Comparison of ENCODE assay signal across 11 mouse cellular contexts in genomic region chr6:55090639-55091038, GRCm38 (mm10). TPM values are rescaled to one million over a fixed set of nuclear protein-coding genes. Genes with fewer than 3 reads are reported as not detected.
DNase-seq lines count a peak whose midpoint lies in the region; ATAC-seq and TF ChIP-seq lines count a peak whose summit lies in the region.
"Had no signal": no experiment of that assay in that cellular context is flagged by ENCODE, and none has a peak within 500 bp of the region (broad histone marks: within the 10 kb centered on the region; RNA-seq: fewer than 3 reads in every experiment).

No protein-coding gene starts in this region.

- 18% methylated on average over 4 of the region's 4 CpGs for WGBS in liver, embryonic 12.5 days (ENCODE audit: insufficient replicate concordance)
- 54% methylated on average over 4 of the region's 4 CpGs for WGBS in forebrain, embryonic 13.5 days
- WGBS in hindbrain, embryonic 13.5 days = 42% methylated on average over 4 of the region's 4 CpGs

- no peak overlapping the region for H3K4me3 ChIP-seq in liver, embryonic 12.5 days
- H3K4me3 ChIP-seq in E14TG2a.4 (replicated peaks; ENCODE audit: low read length) = no peak overlapping the region
- H3K4me3 ChIP-seq in forebrain, embryonic 13.5 days = no peak overlapping the region
- H3K4me3 ChIP-seq in hindbrain, embryonic 13.5 days = no peak overlapping the region
- H3K4me3 ChIP-seq: liver, embryonic 15.5 days had no signal

- no peak overlapping the region for H3K27ac ChIP-seq in liver, embryonic 12.5 days
- no peak overlapping the region for H3K27ac ChIP-seq in forebrain, embryonic 13.5 days
- H3K27ac ChIP-seq in hindbrain, embryonic 13.5 days = no peak overlapping the region
- H3K27ac ChIP-seq: liver, embryonic 15.5 days had no signal

- no peaks in the 10 kb centered on the region for H3K4me1 ChIP-seq in liver, embryonic 12.5 days
- peaks cover 27% of the 10 kb centered on the region for H3K4me1 ChIP-seq in E14TG2a.4 (replicated peaks; ENCODE audit: low read depth, low read length)
- H3K4me1 ChIP-seq in forebrain, embryonic 13.5 days = no peaks in the 10 kb centered on the region
- peaks cover 7% of the 10 kb centered on the region for H3K4me1 ChIP-seq in hindbrain, embryonic 13.5 days (replicated peaks)
- H3K4me1 ChIP-seq: liver, embryonic 15.5 days had no signal

- no peak for ATAC-seq in liver, embryonic 12.5 days
- ATAC-seq in erythroblast, adult 5-6 weeks (replicated peaks; ENCODE audit: low FRiP score, poor library complexity, severe bottlenecking) = 0 out of 2 replicates have a peak, but pooled peaks have one; percentile 32
- ATAC-seq in forebrain, embryonic 13.5 days = no peak
- no peak for ATAC-seq in hindbrain, embryonic 13.5 days (ENCODE audit: low FRiP score)

- peak; percentile 32 for DNase-seq in adrenal gland, postnatal 14 days
- no peak for DNase-seq in adrenal gland, postnatal 4 days (ENCODE audit: low spot score in 2 of 2)
- DNase-seq in liver = peak; percentile 11
- DNase-seq: kidney, adult 18-20 months had no signal

- TF ChIP-seq CTCF in E14TG2a.4 (conservative IDR thresholded peaks at IDR 0.05; ENCODE audit: low read length) = peak; percentile 33

- no peaks in the 10 kb centered on the region for H3K9me3 ChIP-seq in liver, embryonic 12.5 days (replicated peaks)
- H3K9me3 ChIP-seq in E14TG2a.4 (ENCODE audit: low read length) = no peaks in the 10 kb centered on the region
- H3K9me3 ChIP-seq in forebrain, embryonic 13.5 days (replicated peaks) = no peaks in the 10 kb centered on the region
- H3K9me3 ChIP-seq in hindbrain, embryonic 13.5 days = no peaks in the 10 kb centered on the region
- H3K9me3 ChIP-seq: liver, embryonic 15.5 days had no signal

- H3K27me3 ChIP-seq in liver, embryonic 12.5 days (replicated peaks) = no peaks in the 10 kb centered on the region
- peaks cover 8% of the 10 kb centered on the region; the same call in 1 of the 2 replicates for H3K27me3 ChIP-seq in E14TG2a.4 (ENCODE audit: insufficient read depth, low read length)
- no peaks in the 10 kb centered on the region for H3K27me3 ChIP-seq in forebrain, embryonic 13.5 days
- 0 out of 2 replicates have a peak, but pooled peaks cover 3% of the 10 kb centered on the region for H3K27me3 ChIP-seq in hindbrain, embryonic 13.5 days
- H3K27me3 ChIP-seq: liver, embryonic 15.5 days had no signal

- H3K4me2 ChIP-seq in liver, embryonic 12.5 days = no peak overlapping the region
- no peak overlapping the region for H3K4me2 ChIP-seq in forebrain, embryonic 13.5 days
- no peak overlapping the region for H3K4me2 ChIP-seq in hindbrain, embryonic 13.5 days
- H3K4me2 ChIP-seq: liver, embryonic 15.5 days had no signal

- H3K9ac ChIP-seq in liver, embryonic 12.5 days = no peak overlapping the region
- H3K9ac ChIP-seq in forebrain, embryonic 13.5 days = no peak overlapping the region
- no peak overlapping the region for H3K9ac ChIP-seq in hindbrain, embryonic 13.5 days
- H3K9ac ChIP-seq: liver, embryonic 15.5 days had no signal

- no peaks in the 10 kb centered on the region for H3K36me3 ChIP-seq in liver, embryonic 12.5 days
- H3K36me3 ChIP-seq in E14TG2a.4 (ENCODE audit: insufficient read depth, low read length) = no peaks in the 10 kb centered on the region
- H3K36me3 ChIP-seq in forebrain, embryonic 13.5 days (ENCODE audit: poor library complexity, severe bottlenecking) = no peaks in the 10 kb centered on the region
- no peaks in the 10 kb centered on the region for H3K36me3 ChIP-seq in hindbrain, embryonic 13.5 days
- H3K36me3 ChIP-seq: liver, embryonic 15.5 days had no signal

RNA-seq across cellular contexts. Expression of gene Crhr2, which starts 42.2 kb away (rescaled TPM):
- not detected in 2 replicates for total RNA-seq in adrenal gland, postnatal 14 days (2021)
- under 1 TPM in 1 of 2 experiments, not detected in 1; 0.25 TPM for total RNA-seq in adrenal gland, postnatal 4 days (2021)
- 0.78 and 1.0 TPM in 2 replicates for polyA plus RNA-seq in liver, embryonic 12.5 days (2016; fragmentation: Nextera tagmentation; extraction: Ambion mirVana)
- total RNA-seq in erythroblast, adult 5-6 weeks (2015; ENCODE audit: low replicate concordance) = not detected in 2 replicates
- 0.28 TPM in 1 of 2 replicates, not detected in the other for total RNA-seq in erythroblast, adult 5-6 weeks (2017; ENCODE audit: low replicate concordance)
- polyA plus RNA-seq in forebrain, embryonic 13.5 days (2015; fragmentation: Nextera tagmentation; extraction: Ambion mirVana) = 0.28 and 0.30 TPM in 2 replicates
- 0.39 and 0.48 TPM in 2 replicates for polyA plus RNA-seq in hindbrain, embryonic 13.5 days (2015; fragmentation: Nextera tagmentation; extraction: Ambion mirVana)
- total RNA-seq: monocyte, adult 5-6 weeks had no signal

RNA-seq across cellular contexts. Expression of gene Gars, which starts 52.8 kb away (rescaled TPM):
- 102 and 118 TPM in 2 replicates for total RNA-seq in adrenal gland, postnatal 14 days (2021)
- total RNA-seq in adrenal gland, postnatal 4 days (2021) = 100 to 1,000 TPM; 101 to 109 TPM
- 171 and 176 TPM in 2 replicates for polyA plus RNA-seq in liver, embryonic 12.5 days (2016; fragmentation: Nextera tagmentation; extraction: Ambion mirVana)
- 15.9 and 23.6 TPM in 2 replicates for total RNA-seq in erythroblast, adult 5-6 weeks (2015; ENCODE audit: low replicate concordance)
- 41.8 and 49.3 TPM in 2 replicates for total RNA-seq in erythroblast, adult 5-6 weeks (2017; ENCODE audit: low replicate concordance)
- polyA plus RNA-seq in forebrain, embryonic 13.5 days (2015; fragmentation: Nextera tagmentation; extraction: Ambion mirVana) = 190 and 212 TPM in 2 replicates
- 201 and 209 TPM in 2 replicates for polyA plus RNA-seq in hindbrain, embryonic 13.5 days (2015; fragmentation: Nextera tagmentation; extraction: Ambion mirVana)

Comparison
In these comparisons a context has a peak if more than half of its experiments do, and no peak if none do; other contexts are left out.
1. DNase-seq: peak in adrenal gland, postnatal 14 days (single experiment) and liver (single experiment); none in adrenal gland, postnatal 4 days (0 of 2).